Mouse (Mus musculus) granulocyte monocyte progenitor cell, adult 5-6 weeks (primary cell): ENCODE data around the gene Pgf. TPM values are rescaled to one million over a fixed set of nuclear protein-coding genes. Genes with fewer than 3 reads are reported as not detected.

Experiments used
- ATAC-seq: replicated peaks from 2 replicates; pipeline ENCODE4 v1.8.0; 2016; ENCODE audit warnings: mild to moderate bottlenecking, moderate TSS enrichment, inconsistent platforms; ENCODE audit not compliant: poor library complexity, severe bottlenecking
- total RNA-seq, 2 experiments: library from RNA; stranded (forward) in 1 of 2; stranded (reverse) in 1 of 2; fragments of 200-712, 200-1000 nt in 1 of 2; fragments of >200 nt in 1 of 2; fragmentation: Nextera tagmentation in 1 of 2; gene quantifications; 2 replicates each; pipeline ENCODE4 v1.2.3; 2014 to 2017

Gene Pgf
- total RNA-seq, 2 experiments from 2014 or later, result not detected

- no peak for ATAC-seq
Observed at GRCm38 (mm10) chr12:85131361-85131760, 46.2 kb downstream of the Pgf start.

GRCm38 (mm10) chr12:85129426-85129978, 48.1 kb downstream of the Pgf start:
- peak; percentile 97 for ATAC-seq

- no peak for ATAC-seq
Observed at GRCm38 (mm10) chr12:85126986-85127603, 50.5 kb downstream of the Pgf start.

GRCm38 (mm10) chr12:85124751-85125150, 52.8 kb downstream of the Pgf start:
- ATAC-seq, result no peak

- peak; percentile 56 for ATAC-seq
Observed at GRCm38 (mm10) chr12:85123645-85124044, 53.9 kb downstream of the Pgf start.

- peak; percentile 94 for ATAC-seq
Observed at GRCm38 (mm10) chr12:85123108-85123530, 54.5 kb downstream of the Pgf start.

- ATAC-seq, result no peak
Observed at GRCm38 (mm10) chr12:85121806-85122459, 55.7 kb downstream of the Pgf start.

Other genes with a start within 250 kb of the Pgf start
- 131 and 137 TPM in 2 replicates for gene Fcf1, start 206.9 kb downstream of the Pgf start, total RNA-seq (2014; fragmentation: Nextera tagmentation)
- gene Fcf1, start 206.9 kb downstream of the Pgf start, total RNA-seq (2017), result 120 and 140 TPM in 2 replicates
- gene Arel1, start 206.9 kb downstream of the Pgf start, total RNA-seq (2014; fragmentation: Nextera tagmentation), result 31.0 and 38.8 TPM in 2 replicates
- gene Arel1, start 206.9 kb downstream of the Pgf start, total RNA-seq (2017), result 37.8 and 45.9 TPM in 2 replicates
- 88.8 and 96.9 TPM in 2 replicates for gene Ylpm1, start 181.5 kb downstream of the Pgf start, total RNA-seq (2014; fragmentation: Nextera tagmentation)
- 50.0 and 50.5 TPM in 2 replicates for gene Ylpm1, start 181.5 kb downstream of the Pgf start, total RNA-seq (2017)
- gene Prox2, start 67.0 kb downstream of the Pgf start, total RNA-seq (2014; fragmentation: Nextera tagmentation), result 0.90 and 2.9 TPM in 2 replicates
- 1.1 and 1.5 TPM in 2 replicates for gene Prox2, start 67.0 kb downstream of the Pgf start, total RNA-seq (2017)
- gene Dlst, start 67.0 kb downstream of the Pgf start, total RNA-seq (2014; fragmentation: Nextera tagmentation), result 106 and 140 TPM in 2 replicates
- 167 and 195 TPM in 2 replicates for gene Dlst, start 67.0 kb downstream of the Pgf start, total RNA-seq (2017)
- not detected in 2 replicates for gene Rps6kl1, start 26.5 kb downstream of the Pgf start, total RNA-seq (2014; fragmentation: Nextera tagmentation)
- gene Rps6kl1, start 26.5 kb downstream of the Pgf start, total RNA-seq (2017), result not detected in 2 replicates
- 51.8 and 89.9 TPM in 2 replicates for gene Eif2b2, start 41.7 kb upstream of the Pgf start, total RNA-seq (2014; fragmentation: Nextera tagmentation)
- 44.0 and 61.7 TPM in 2 replicates for gene Eif2b2, start 41.7 kb upstream of the Pgf start, total RNA-seq (2017)
- 9.8 and 11.1 TPM in 2 replicates for gene Mlh3, start 92.8 kb upstream of the Pgf start, total RNA-seq (2014; fragmentation: Nextera tagmentation)
- gene Mlh3, start 92.8 kb upstream of the Pgf start, total RNA-seq (2017), result 7.7 and 7.9 TPM in 2 replicates
- gene Acyp1, start 110.6 kb upstream of the Pgf start, total RNA-seq (2014; fragmentation: Nextera tagmentation), result 39.7 and 58.9 TPM in 2 replicates
- 34.6 and 69.2 TPM in 2 replicates for gene Acyp1, start 110.6 kb upstream of the Pgf start, total RNA-seq (2017)
- not detected in 2 replicates for gene Zc2hc1c, start 110.8 kb upstream of the Pgf start, total RNA-seq (2014; fragmentation: Nextera tagmentation)
- not detected in 2 replicates for gene Zc2hc1c, start 110.8 kb upstream of the Pgf start, total RNA-seq (2017)
- gene Nek9, start 161.6 kb upstream of the Pgf start, total RNA-seq (2014; fragmentation: Nextera tagmentation), result 33.1 and 44.6 TPM in 2 replicates
- 24.1 and 26.6 TPM in 2 replicates for gene Nek9, start 161.6 kb upstream of the Pgf start, total RNA-seq (2017)
- 278 and 296 TPM in 2 replicates for gene Tmed10, start 197.1 kb upstream of the Pgf start, total RNA-seq (2014; fragmentation: Nextera tagmentation)
- gene Tmed10, start 197.1 kb upstream of the Pgf start, total RNA-seq (2017), result 176 and 201 TPM in 2 replicates